In genomic region chr4:125835250-125835649, GRCm38 (mm10) we compare ENCODE assay signal across 9 mouse cellular contexts.
DNase-seq lines count a peak whose midpoint lies in the region; ATAC-seq lines count a peak whose summit lies in the region.
"Had no signal": no experiment of that assay in that cellular context is flagged by ENCODE, and none has a peak within 500 bp of the region (broad histone marks: within the 10 kb centered on the region; RNA-seq: fewer than 3 reads in every experiment).

No protein-coding gene starts in this region.

- peak; percentile 31 for DNase-seq in left cerebral cortex, postnatal 4 days
- no peak for DNase-seq in left cerebral cortex, adult 9 months (ENCODE audit: low spot score in 2 of 2)
- peak; percentile 52 for DNase-seq in WW6 (ENCODE audit: low read depth, low spot score)
- DNase-seq in embryonic facial prominence, embryonic 14.5 days (ENCODE audit: low spot score): peak; percentile 92
- DNase-seq in natural killer cell, adult 2 months (ENCODE audit: low spot score in 2 of 2): no peak
- DNase-seq in spleen, postnatal 14 days (ENCODE audit: low spot score in 2 of 2): no peak

- no peak overlapping the region for H3K27ac ChIP-seq in embryonic facial prominence, embryonic 14.5 days (replicated peaks; ENCODE audit: low read depth, low read length)
- H3K27ac ChIP-seq in midbrain, embryonic 13.5 days: no peak overlapping the region
- H3K27ac ChIP-seq: heart, embryonic 15.5 days had no signal

- intact Hi-C loops in left cerebral cortex, postnatal 4 days (cut with DNase I): no loop called here

- H3K4me3 ChIP-seq in embryonic facial prominence, embryonic 14.5 days (ENCODE audit: low read depth, low read length): no peak overlapping the region
- H3K4me3 ChIP-seq in midbrain, embryonic 13.5 days (replicated peaks): no peak overlapping the region
- H3K4me3 ChIP-seq: heart, embryonic 15.5 days had no signal

- no peaks in the 10 kb centered on the region for H3K36me3 ChIP-seq in embryonic facial prominence, embryonic 14.5 days (ENCODE audit: control insufficient read depth, insufficient read depth, low read length)
- H3K36me3 ChIP-seq in midbrain, embryonic 13.5 days: no peaks in the 10 kb centered on the region
- H3K36me3 ChIP-seq: heart, embryonic 15.5 days had no signal

- H3K4me2 ChIP-seq in embryonic facial prominence, embryonic 14.5 days (ENCODE audit: low read depth, low read length): peak overlapping the region; percentile 24; the same call in 1 of the 2 replicates
- H3K4me2 ChIP-seq in midbrain, embryonic 13.5 days (replicated peaks): no peak overlapping the region
- H3K4me2 ChIP-seq: heart, embryonic 15.5 days had no signal

- H3K27me3 ChIP-seq in embryonic facial prominence, embryonic 14.5 days (replicated peaks; ENCODE audit: control insufficient read depth, insufficient read depth, low read length): no peaks in the 10 kb centered on the region
- peaks cover 4% of the 10 kb centered on the region; the same call in 1 of the 2 replicates for H3K27me3 ChIP-seq in midbrain, embryonic 13.5 days

- no peaks in the 10 kb centered on the region for H3K4me1 ChIP-seq in embryonic facial prominence, embryonic 14.5 days (ENCODE audit: control insufficient read depth, insufficient read depth, low read length)
- peaks cover 5% of the 10 kb centered on the region; the same call in 1 of the 2 replicates for H3K4me1 ChIP-seq in midbrain, embryonic 13.5 days (replicated peaks)
- H3K4me1 ChIP-seq: heart, embryonic 15.5 days had no signal

- peak; percentile 84; the same call in 1 of the 2 replicates for ATAC-seq in embryonic facial prominence, embryonic 14.5 days (ENCODE audit: low read depth)
- ATAC-seq in midbrain, embryonic 13.5 days: 0 out of 2 replicates have a peak, but pooled peaks have one; percentile 45
- no peak for ATAC-seq in erythroid progenitor cell, adult 5-6 weeks (replicated peaks; ENCODE audit: low FRiP score, poor library complexity, severe bottlenecking)

- under 1% methylated on average over 8 of the region's 8 CpGs for WGBS in embryonic facial prominence, embryonic 14.5 days
- WGBS in midbrain, embryonic 13.5 days: 1% methylated on average over 8 of the region's 8 CpGs

- H3K9me3 ChIP-seq in embryonic facial prominence, embryonic 14.5 days (ENCODE audit: control insufficient read depth, low read length): no peaks in the 10 kb centered on the region
- H3K9me3 ChIP-seq in midbrain, embryonic 13.5 days: no peaks in the 10 kb centered on the region
- H3K9me3 ChIP-seq: heart, embryonic 15.5 days had no signal

- no peak overlapping the region for H3K9ac ChIP-seq in embryonic facial prominence, embryonic 14.5 days (ENCODE audit: low read depth, low read length)
- H3K9ac ChIP-seq in midbrain, embryonic 13.5 days (replicated peaks): no peak overlapping the region
- H3K9ac ChIP-seq: heart, embryonic 15.5 days had no signal

Comparison
In these comparisons a context has a peak if more than half of its experiments do, and no peak if none do; other contexts are left out.
1. DNase-seq: peak in left cerebral cortex, postnatal 4 days (single experiment), WW6 (single experiment) and embryonic facial prominence, embryonic 14.5 days (single experiment); none in left cerebral cortex, adult 9 months (0 of 2), natural killer cell, adult 2 months (0 of 2) and spleen, postnatal 14 days (0 of 2).